Comparison of ENCODE assay signal across 8 mouse cellular contexts in the genomic region with DNA sequence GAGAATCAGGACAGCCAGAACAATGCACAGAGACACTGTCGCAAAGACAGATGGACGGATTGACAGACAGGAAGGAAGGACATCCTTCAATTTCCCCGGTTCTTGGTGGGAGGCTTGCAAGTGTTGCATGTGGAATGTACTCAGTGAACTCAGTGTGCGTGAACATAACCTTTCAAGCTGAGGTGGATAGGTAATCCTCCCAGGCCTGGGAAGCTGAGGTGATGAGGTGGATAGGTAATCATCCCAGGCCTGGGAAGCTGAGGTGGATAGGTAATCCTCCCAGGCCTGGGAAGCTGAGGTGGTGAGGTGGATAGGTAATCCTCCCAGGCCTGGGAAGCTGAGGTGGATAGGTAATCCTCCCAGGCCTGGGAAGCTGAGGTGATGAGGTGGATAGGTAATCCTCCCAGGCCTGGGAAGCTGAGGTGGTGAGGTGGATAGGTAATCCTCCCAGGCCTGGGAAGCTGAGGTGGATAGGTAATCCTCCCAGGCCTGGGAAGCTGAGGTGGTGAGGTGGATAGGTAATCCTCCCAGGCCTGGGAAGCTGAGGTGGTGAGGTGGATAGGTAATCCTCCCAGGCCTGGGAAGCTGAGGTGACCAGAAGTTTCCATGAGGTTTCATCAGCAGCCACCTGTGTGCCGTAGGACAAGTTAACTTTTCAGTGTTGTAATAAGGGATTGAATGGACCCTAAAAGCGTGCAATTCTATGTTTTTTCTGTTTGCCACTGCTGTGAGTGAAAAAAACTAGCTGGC.
A peak's percentile ranks its signal among the peaks of the same experiment; 100 is the strongest.
DNase-seq lines count a peak whose midpoint lies in the region; ATAC-seq and TF ChIP-seq lines count a peak whose summit lies in the region.
"Not testable (repeated sequence)": the region's sequence is repeated elsewhere in the genome, so short reads cannot be mapped to it uniquely, and the experiment has no call there.

No protein-coding gene starts in this region.

- not testable (repeated sequence) for H3K9me3 ChIP-seq in CH12.LX (replicated peaks; ENCODE audit: low read length); embryonic facial prominence, embryonic 10.5 days; heart, embryonic 14.5 days (ENCODE audit: control insufficient read depth, low read length); hindbrain, postnatal 0 days (ENCODE audit: low read length); kidney, embryonic 16.5 days (ENCODE audit: low read length); limb, embryonic 13.5 days

- not testable (repeated sequence) for TF ChIP-seq CTCF in CH12.LX (conservative IDR thresholded peaks at IDR 0.05 in 1 of 2, IDR thresholded peaks at IDR 0.05 in 1 of 2; ENCODE audit: low read depth in 2 of 2, low read length in 2 of 2); hindbrain, postnatal 0 days (IDR thresholded peaks at IDR 0.05; ENCODE audit: low read depth); olfactory bulb, adult 2 months (IDR thresholded peaks at IDR 0.05; ENCODE audit: insufficient read depth, low read depth, low read length)

- not testable (repeated sequence) for ATAC-seq in heart, embryonic 14.5 days (ENCODE audit: insufficient number of reproducible peaks, insufficient read depth, low FRiP score, low read depth); hindbrain, postnatal 0 days; kidney, embryonic 16.5 days (ENCODE audit: low FRiP score, low TSS enrichment); limb, embryonic 13.5 days (ENCODE audit: low FRiP score, low read depth)

- H3K27me3 ChIP-seq in CH12.LX (replicated peaks); embryonic facial prominence, embryonic 10.5 days (replicated peaks; ENCODE audit: low read depth, poor library complexity, severe bottlenecking); heart, embryonic 14.5 days (ENCODE audit: control insufficient read depth, insufficient read depth, low read length); hindbrain, postnatal 0 days (ENCODE audit: insufficient read depth, low read length); kidney, embryonic 16.5 days (ENCODE audit: insufficient read depth, low read length); limb, embryonic 13.5 days: not testable (repeated sequence)

- not testable (repeated sequence) for H3K79me2 ChIP-seq in CH12.LX (replicated peaks; ENCODE audit: control insufficient read depth, extremely low read depth, insufficient read depth, poor library complexity, severe bottlenecking)

- TF ChIP-seq RAD21 in CH12.LX (IDR thresholded peaks at IDR 0.05; ENCODE audit: low read depth, low read length), result not testable (repeated sequence)

- not testable (repeated sequence) for H3K36me3 ChIP-seq in CH12.LX (replicated peaks in 1 of 2; ENCODE audit: control insufficient read depth in 1 of 2, insufficient read depth in 1 of 2, low read length in 1 of 2); embryonic facial prominence, embryonic 10.5 days (replicated peaks); heart, embryonic 14.5 days (ENCODE audit: control insufficient read depth, insufficient read depth, low read length); hindbrain, postnatal 0 days (ENCODE audit: insufficient read depth, low read length); kidney, embryonic 16.5 days (ENCODE audit: insufficient read depth, low read length); limb, embryonic 13.5 days

- peak; percentile 22 for DNase-seq in CH12.LX (ENCODE audit: extremely low read depth)
- not testable (repeated sequence) for DNase-seq in embryonic facial prominence, embryonic 10.5 days (ENCODE audit: low spot score); hindbrain, postnatal 0 days (ENCODE audit: low spot score)
- DNase-seq in heart, adult 11 months, result peak; percentile 79

- H3K27ac ChIP-seq in CH12.LX (ENCODE audit: insufficient read depth, low read depth); kidney, embryonic 16.5 days (ENCODE audit: low read length): not testable (repeated sequence)
- 0 out of 2 replicates have a peak overlapping the region, but pooled peaks have one; percentile 12 for H3K27ac ChIP-seq in embryonic facial prominence, embryonic 10.5 days (replicated peaks)
- H3K27ac ChIP-seq in heart, embryonic 14.5 days (replicated peaks in 1 of 2; ENCODE audit: control insufficient read depth in 1 of 2, insufficient read depth in 1 of 2, low read depth in 2 of 2, low read length in 2 of 2), result peak overlapping the region; percentile 43 to 79
- peak overlapping the region; percentile 11; the same call in 1 of the 2 replicates for H3K27ac ChIP-seq in hindbrain, postnatal 0 days
- H3K27ac ChIP-seq in limb, embryonic 13.5 days, result peak overlapping the region; percentile 28; the same call in 1 of the 2 replicates
- peak overlapping the region; percentile 73 for H3K27ac ChIP-seq in olfactory bulb, adult 2 months (ENCODE audit: insufficient read depth, low read depth, low read length)

- 76% methylated on average over 6 of the region's 6 CpGs for WGBS in embryonic facial prominence, embryonic 10.5 days
- WGBS in heart, embryonic 14.5 days, result 65% methylated on average over 6 of the region's 6 CpGs
- WGBS in hindbrain, postnatal 0 days, result 84% methylated on average over 6 of the region's 6 CpGs
- 70% methylated on average over 6 of the region's 6 CpGs for WGBS in kidney, embryonic 16.5 days
- WGBS in limb, embryonic 13.5 days, result 72% methylated on average over 6 of the region's 6 CpGs
- 68% methylated on average over 6 of the region's 6 CpGs for WGBS in olfactory bulb, adult 2 months

- not testable (repeated sequence) for H3K4me2 ChIP-seq in CH12.LX (ENCODE audit: insufficient read depth, low read depth, poor library complexity, severe bottlenecking); heart, embryonic 14.5 days (ENCODE audit: low read length); hindbrain, postnatal 0 days (ENCODE audit: low read depth, low read length); kidney, embryonic 16.5 days (replicated peaks; ENCODE audit: low read depth, low read length); limb, embryonic 13.5 days (replicated peaks)

- in situ Hi-C loops in CH12.LX (cut with MboI; ENCODE audit: low pct_ligation_motif_present, low pct_unique_long_range_greater_than_20kb, low sequenced_read_pairs), result not testable (repeated sequence)

- not testable (repeated sequence) for H3K9ac ChIP-seq in CH12.LX (ENCODE audit: insufficient read depth, low read depth); hindbrain, postnatal 0 days (replicated peaks; ENCODE audit: low read length)
- peak overlapping the region; percentile 36; the same call in 1 of the 2 replicates for H3K9ac ChIP-seq in heart, embryonic 14.5 days (ENCODE audit: low read length)
- H3K9ac ChIP-seq in kidney, embryonic 16.5 days (replicated peaks; ENCODE audit: low read length), result 0 out of 2 replicates have a peak overlapping the region, but pooled peaks have one; percentile 25
- H3K9ac ChIP-seq in limb, embryonic 13.5 days, result 0 out of 2 replicates have a peak overlapping the region, but pooled peaks have one; percentile 6

- not testable (repeated sequence) for TF ChIP-seq POLR2A in CH12.LX (IDR thresholded peaks at IDR 0.05; ENCODE audit: low read depth, low read length); olfactory bulb, adult 2 months (IDR thresholded peaks at IDR 0.05; ENCODE audit: insufficient read depth, low read depth, low read length)

- dilution Hi-C loops in CH12.LX (cut with MboI; ENCODE audit: extremely low pct_ligation_motif_present, extremely low pct_unique_long_range_greater_than_20kb, low sequenced_read_pairs), result not testable (repeated sequence)

- H3K4me3 ChIP-seq in CH12.LX (replicated peaks in 1 of 3; ENCODE audit: low read depth in 2 of 3, low read length in 2 of 3, poor library complexity in 1 of 3); embryonic facial prominence, embryonic 10.5 days; heart, embryonic 14.5 days (ENCODE audit: control insufficient read depth in 1 of 2, insufficient read depth in 1 of 2, low read depth in 1 of 2, low read length in 2 of 2); hindbrain, postnatal 0 days (ENCODE audit: low read length); kidney, embryonic 16.5 days (ENCODE audit: low read length); limb, embryonic 13.5 days; olfactory bulb, adult 2 months (ENCODE audit: insufficient read depth, low read depth, low read length): not testable (repeated sequence)

- H3K4me1 ChIP-seq in CH12.LX (ENCODE audit: control insufficient read depth in 1 of 2, insufficient read depth in 2 of 2), result peaks cover 4 to 16% of the 10 kb centered on the region in 2 experiments
- peaks cover 30% of the 10 kb centered on the region for H3K4me1 ChIP-seq in embryonic facial prominence, embryonic 10.5 days
- H3K4me1 ChIP-seq in heart, embryonic 14.5 days (ENCODE audit: control insufficient read depth in 2 of 2, insufficient read depth in 2 of 2, low read length in 2 of 2), result peaks cover 52 to 90% of the 10 kb centered on the region in 2 experiments
- H3K4me1 ChIP-seq in hindbrain, postnatal 0 days (ENCODE audit: insufficient read depth, low read length), result not testable (repeated sequence)
- peaks cover 48% of the 10 kb centered on the region for H3K4me1 ChIP-seq in kidney, embryonic 16.5 days (ENCODE audit: insufficient read depth, low read length)
- H3K4me1 ChIP-seq in limb, embryonic 13.5 days, result peaks cover 43% of the 10 kb centered on the region
- H3K4me1 ChIP-seq in olfactory bulb, adult 2 months (ENCODE audit: control insufficient read depth, insufficient read depth, low read length), result peaks cover 49% of the 10 kb centered on the region

- TF ChIP-seq EP300 in CH12.LX (IDR thresholded peaks at IDR 0.05; ENCODE audit: low read length), result not testable (repeated sequence)
